Mouse (Mus musculus) spleen, adult 2 months (tissue): ENCODE data around the gene Hoxd8. TPM values are rescaled to one million over a fixed set of nuclear protein-coding genes. Genes with fewer than 3 reads are reported as not detected.

Experiments
- DNase-seq, 2 experiments: peaks; one replicate each; pipeline versions ENCODE4 v3.0.0 to v3.0.0-alpha.2; 2012 to 2021; ENCODE audit warnings: low spot score in 2 of 2, low read depth in 1 of 2
- H3K27ac ChIP-seq: fragments of 200-500 bp; 2 replicates; pipeline ENCODE4 v1.5.1; 2012; ENCODE audit warnings: low read length, inconsistent platforms; ENCODE audit not compliant: insufficient read depth
- H3K27me3 ChIP-seq: fragments of 200-500 bp; 2 replicates; pipeline ENCODE4 v1.6.1; 2012; ENCODE audit warnings: mild to moderate bottlenecking, moderate library complexity, low read length, inconsistent platforms; ENCODE audit not compliant: control insufficient read depth, insufficient read depth
- H3K36me3 ChIP-seq: fragments of 200-500 bp; 2 replicates; pipeline ENCODE4 v1.6.1; 2012; ENCODE audit warnings: mild to moderate bottlenecking, low read length, inconsistent platforms; ENCODE audit not compliant: control insufficient read depth, insufficient read depth
- H3K4me1 ChIP-seq: fragments of 200-500 bp; 2 replicates; pipeline ENCODE4 v1.6.1; 2011; ENCODE audit warnings: inconsistent platforms; ENCODE audit not compliant: control insufficient read depth, insufficient read depth, insufficient read length
- H3K4me3 ChIP-seq: fragments of 200-500 bp; 2 replicates; pipeline ENCODE4 v1.5.1; 2011; ENCODE audit warnings: mild to moderate bottlenecking, inconsistent platforms; ENCODE audit not compliant: insufficient read depth, insufficient read length; ENCODE audit errors: extremely low read depth
- CTCF ChIP-seq: fragments of 200-500 bp; IDR thresholded peaks from 2 replicates; pipeline ENCODE4 v1.5.1; 2011; ENCODE audit warnings: mild to moderate bottlenecking, inconsistent platforms; ENCODE audit not compliant: insufficient read depth, insufficient read length, insufficient replicate concordance; ENCODE audit errors: extremely low read depth
- POLR2A ChIP-seq: fragments of 200-500 bp; IDR thresholded peaks from 2 replicates; pipeline ENCODE4 v1.6.1; 2011; ENCODE audit warnings: low read depth, low read length, inconsistent platforms
- WGBS: fragments of 180-500 bp; shearing (Covaris S2); methylation state at CpG from one replicate; pipeline ENCODE4 v1.1.7; 2018; 5-methylcytosine and 5-hydroxymethylcytosine counted together
- polyA plus RNA-seq: library from polyadenylated mRNA; depleted of rRNA; stranded (reverse); fragments of >200 nt; gene quantifications from 2 replicates; pipeline ENCODE4 v1.2.3, GENCODE M21; 2012

Gene Hoxd8
- polyA plus RNA-seq, 1 experiment: 0.32 TPM

DNA sequence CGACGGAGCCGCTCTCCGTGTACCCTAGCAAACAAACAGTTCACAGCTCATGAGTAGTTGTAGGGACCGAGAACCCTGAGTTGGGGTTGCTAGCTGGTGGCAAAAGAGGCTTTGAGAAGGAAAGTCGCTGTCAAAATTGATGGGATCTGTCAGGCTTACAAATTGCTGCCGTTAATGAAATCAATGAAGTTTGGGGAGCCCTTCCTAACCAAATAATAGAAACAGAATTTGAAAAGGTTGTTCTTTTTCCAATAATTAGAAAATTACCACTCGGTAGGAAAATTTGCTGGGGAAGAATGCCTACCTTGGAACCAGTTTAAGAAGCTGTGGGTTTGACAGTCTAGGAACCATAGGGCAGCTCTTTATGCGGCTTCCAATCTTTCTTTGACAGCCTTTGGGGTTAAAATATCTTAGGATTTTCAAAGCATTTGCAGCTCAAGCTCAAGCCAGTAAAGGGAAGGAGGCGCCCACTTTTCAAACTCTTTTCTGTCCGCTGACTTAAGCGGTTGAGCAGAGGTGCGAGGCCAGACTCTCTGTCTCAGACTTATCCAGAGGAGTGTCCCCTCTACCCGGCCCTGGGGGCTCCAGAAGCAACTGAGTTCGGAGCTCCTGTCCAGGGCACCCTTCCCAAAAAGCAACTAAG, 46.3 kb upstream of the Hoxd8 start:
- H3K27me3 ChIP-seq: peaks cover 58% of the 10 kb centered on the region
- TF ChIP-seq CTCF (no peak), POLR2A (no peak)
- no peak for DNase-seq
- peaks cover 9% of the 10 kb centered on the region for H3K4me1 ChIP-seq
- 7% methylated on average over 15 of the region's 15 CpGs for WGBS
- no peaks in the 10 kb centered on the region for H3K36me3 ChIP-seq
- H3K27ac ChIP-seq: no peak overlapping the region
- H3K4me3 ChIP-seq: peak overlapping the region; percentile 11; the same call in 1 of the 2 replicates

DNA sequence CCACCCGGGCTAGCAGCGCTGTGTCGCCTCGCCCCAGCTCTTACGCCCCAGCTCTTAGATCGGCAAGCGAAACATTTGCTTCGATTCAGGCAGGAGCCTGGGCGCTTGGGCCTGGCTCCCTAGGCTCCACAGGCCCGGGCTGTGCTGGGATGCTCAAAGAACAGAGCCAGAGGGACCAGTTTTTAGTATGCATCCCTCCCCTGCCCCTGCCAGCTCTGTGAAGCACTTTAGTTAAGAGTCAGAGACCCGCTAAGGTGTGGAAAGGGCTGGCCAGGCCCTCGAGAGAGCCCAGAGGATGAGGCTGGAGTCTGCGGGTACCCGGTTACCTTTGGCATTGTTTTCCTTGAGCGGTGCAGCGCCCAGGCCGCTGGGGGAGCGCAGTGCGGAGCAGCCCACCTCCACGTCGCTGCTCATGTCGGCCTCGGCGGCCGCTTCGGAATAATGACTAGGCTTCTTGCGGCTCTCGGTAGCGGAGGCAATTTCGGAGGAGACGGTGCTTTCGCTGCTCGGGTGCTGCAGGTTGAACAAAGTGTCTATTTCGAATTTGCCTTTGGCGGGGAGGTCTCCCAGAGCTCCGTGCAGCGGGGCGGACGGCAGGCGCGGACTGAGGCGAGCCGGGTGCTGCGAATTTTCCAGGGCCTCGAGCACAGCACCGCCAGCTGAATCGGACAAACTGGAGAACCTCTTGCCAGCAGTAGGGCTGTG, 45.6 kb upstream of the Hoxd8 start:
- Histone ChIP-seq H3K27ac (no peak overlapping the region), H3K36me3 (no peaks in the 10 kb centered on the region), H3K27me3 (peaks cover 59% of the 10 kb centered on the region), H3K4me1 (peaks cover 9% of the 10 kb centered on the region), H3K4me3 (0 out of 2 replicates have a peak overlapping the region, but pooled peaks have one; percentile 1)
- no peak for DNase-seq
- TF ChIP-seq CTCF: no peak
- no peak for TF ChIP-seq POLR2A
- WGBS: 5% methylated on average over 47 of the region's 47 CpGs

DNA sequence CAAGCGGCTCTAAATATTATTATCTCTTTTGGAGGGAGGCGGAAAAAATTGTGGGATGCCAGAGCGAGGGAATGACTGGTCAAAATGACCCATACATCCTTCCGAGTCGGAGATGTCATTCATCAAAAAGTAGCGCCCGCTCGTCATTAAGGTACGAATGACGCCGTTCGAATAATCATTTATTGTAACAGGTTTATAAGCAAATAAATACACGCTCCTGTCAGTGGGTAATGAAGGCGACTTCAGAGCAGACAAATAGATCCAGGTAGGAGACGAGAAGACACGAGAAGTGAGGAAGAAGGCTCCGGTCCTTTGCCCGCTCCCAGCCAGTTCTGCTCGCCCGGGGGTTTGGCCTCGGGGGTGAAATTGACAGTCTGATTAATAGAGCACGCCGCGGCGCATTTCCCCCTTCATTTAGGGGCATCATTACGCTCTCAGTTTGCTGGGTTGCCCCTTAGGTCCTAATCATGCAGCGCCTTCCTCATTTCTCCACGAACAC, 44.9 kb upstream of the Hoxd8 start, which contains the start of gene Evx2:
TSS of gene Evx2 (minus strand) at position 51 of the 499 bp plus-strand sequence.
- WGBS: 12% methylated on average over 28 of the region's 28 CpGs

DNA sequence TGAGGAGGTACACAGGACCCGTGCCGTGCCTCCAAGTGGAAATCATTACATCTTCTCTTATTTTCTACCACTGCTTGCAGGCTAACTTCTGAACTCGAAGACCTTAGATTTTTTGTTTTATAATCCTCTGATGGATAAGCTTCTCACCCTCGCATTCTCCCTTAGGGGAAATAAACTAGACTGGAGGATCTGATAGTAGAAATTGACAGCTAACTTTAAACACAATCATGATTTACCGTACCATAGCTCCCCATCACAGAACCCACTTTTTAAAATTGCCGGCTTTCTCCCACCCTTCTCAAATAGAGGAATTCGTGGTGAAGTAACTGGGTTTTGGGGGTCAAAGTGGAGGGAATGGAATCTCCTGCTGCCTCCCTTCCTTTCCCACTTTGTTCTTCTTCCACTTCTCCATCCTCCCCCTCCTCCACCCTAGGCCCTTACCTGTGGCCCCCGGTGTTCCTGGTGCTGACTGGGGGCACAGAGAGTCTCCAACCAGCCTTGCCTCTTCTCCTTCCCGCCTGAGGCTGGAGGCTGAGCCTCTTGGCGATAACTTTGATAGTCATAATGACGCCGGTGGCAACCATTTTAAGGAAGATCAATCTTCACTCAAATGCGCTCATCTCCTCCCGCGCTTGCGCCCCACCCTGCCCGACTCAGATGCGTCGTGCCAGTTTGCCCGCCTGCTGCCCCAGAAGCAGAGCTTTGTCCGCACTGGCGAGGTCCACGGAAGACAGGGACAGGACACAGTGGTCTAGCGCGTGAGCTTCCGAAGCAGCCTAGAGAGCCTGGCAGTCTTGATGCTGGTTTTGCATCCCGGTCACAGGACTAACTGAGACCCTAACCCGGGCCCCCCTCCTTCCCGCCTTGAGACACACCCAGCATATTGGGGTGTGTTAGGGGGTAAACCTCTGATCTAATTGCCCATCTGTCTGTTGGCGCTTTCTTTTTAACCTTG, 43.7 kb upstream of the Hoxd8 start:
- 7% methylated on average over 30 of the region's 30 CpGs for WGBS
- Histone ChIP-seq H3K36me3 (no peaks in the 10 kb centered on the region), H3K4me3 (no peak overlapping the region), H3K27me3 (peaks cover 47% of the 10 kb centered on the region), H3K27ac (no peak overlapping the region), H3K4me1 (peaks cover 6% of the 10 kb centered on the region)
- TF ChIP-seq POLR2A (no peak), CTCF (no peak)
- DNase-seq: no peak

More for the DNA sequence above, 44.9 kb upstream of the Hoxd8 start, which contains the start of gene Evx2:
- Histone ChIP-seq H3K4me3 (0 out of 2 replicates have a peak within 1 kb of the TSS, but pooled peaks have one; percentile 1), H3K27ac (no peak within 1 kb of the TSS), H3K27me3 (peaks cover 56% of the 10 kb centered on the region), H3K36me3 (no peaks in the 10 kb centered on the region), H3K4me1 (peaks cover 9% of the 10 kb centered on the region)
- no peak for DNase-seq
- no peak for TF ChIP-seq POLR2A
- TF ChIP-seq CTCF: no peak

DNA sequence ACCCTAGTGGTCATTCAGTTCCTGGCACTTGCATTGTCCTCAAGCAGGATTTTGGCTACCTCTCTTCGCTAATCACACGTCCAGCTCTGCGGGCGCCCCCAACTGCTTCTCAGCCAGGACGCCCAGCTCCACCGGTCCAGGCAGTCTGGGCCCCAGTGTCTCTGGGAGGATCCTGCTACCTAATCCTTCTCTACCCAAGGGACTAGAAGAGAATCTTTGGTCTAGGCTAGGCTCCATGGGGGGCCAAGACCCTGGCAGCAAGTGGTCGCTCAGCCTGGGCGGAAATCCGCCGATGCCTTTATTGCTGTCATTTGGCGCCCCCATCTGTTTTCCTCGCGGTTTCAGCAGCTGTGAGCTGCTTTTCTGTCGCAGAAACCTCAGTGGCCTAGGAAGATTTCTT, 42.7 kb upstream of the Hoxd8 start:
- Histone ChIP-seq H3K27me3 (peaks cover 42% of the 10 kb centered on the region), H3K36me3 (no peaks in the 10 kb centered on the region), H3K4me3 (no peak overlapping the region), H3K27ac (no peak overlapping the region), H3K4me1 (peaks cover 3% of the 10 kb centered on the region; the same call in 1 of the 2 replicates)
- 6% methylated on average over 14 of the region's 14 CpGs for WGBS
- DNase-seq: no peak
- TF ChIP-seq CTCF: no peak
- no peak for TF ChIP-seq POLR2A

DNA sequence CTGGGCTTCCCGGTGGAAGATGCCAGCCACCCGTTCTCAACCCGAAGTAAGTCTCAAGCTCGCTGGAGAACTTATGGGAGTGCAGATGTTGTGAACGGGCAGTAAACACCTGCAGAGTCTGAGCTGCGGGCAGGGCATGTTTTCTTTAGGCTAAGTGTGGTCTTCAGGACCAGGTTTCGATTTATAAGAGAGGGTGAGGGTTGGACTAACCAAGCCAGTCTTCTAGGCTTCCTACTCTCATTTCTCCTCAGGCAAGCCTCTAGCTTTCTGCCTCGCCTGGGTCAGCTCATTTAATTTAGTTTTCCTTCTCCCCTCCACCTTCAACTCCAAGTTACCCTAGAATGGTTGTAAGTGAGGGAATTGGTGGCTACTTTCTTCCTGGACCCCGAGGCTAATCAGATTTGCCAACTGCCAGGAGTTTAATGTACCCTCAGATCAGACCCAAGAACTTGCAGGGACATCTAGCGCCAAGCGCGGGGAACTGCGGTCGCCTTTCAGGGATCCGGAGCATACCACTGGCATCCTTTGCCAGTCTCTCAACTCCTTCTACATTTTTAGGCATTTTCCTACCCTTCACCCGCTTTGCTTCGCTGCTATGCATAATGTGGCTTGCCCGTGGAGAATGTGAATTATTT, 41.0 kb upstream of the Hoxd8 start:
- no peak overlapping the region for H3K4me3 ChIP-seq
- H3K27ac ChIP-seq: no peak overlapping the region
- WGBS: 5% methylated on average over 18 of the region's 18 CpGs
- no peaks in the 10 kb centered on the region; the same call in 1 of the 2 replicates for H3K4me1 ChIP-seq
- peaks cover 41% of the 10 kb centered on the region for H3K27me3 ChIP-seq
- H3K36me3 ChIP-seq: no peaks in the 10 kb centered on the region
- TF ChIP-seq CTCF (peak; percentile 29; the same call in 1 of the 2 replicates), POLR2A (no peak)
- no peak for DNase-seq
